Mouse (Mus musculus) cerebellum, adult 2 months (tissue): ENCODE measurements around the gene Tenm2. TPM values are rescaled to one million over a fixed set of nuclear protein-coding genes. Genes with fewer than 3 reads are reported as not detected.

Source experiments
- DNase-seq, 2 experiments: peaks; one replicate each; pipeline ENCODE4 v3.0.0; 2021
- H3K27ac ChIP-seq: fragments of 200-500 bp; 2 replicates; pipeline ENCODE4 v1.5.1; 2012; ENCODE audit warnings: low read length, control low read depth, inconsistent platforms; ENCODE audit not compliant: insufficient read depth
- H3K27me3 ChIP-seq: fragments of 200-500 bp; 2 replicates; pipeline ENCODE4 v1.6.1; 2012; ENCODE audit warnings: inconsistent platforms, mild to moderate bottlenecking, low read length, moderate library complexity; ENCODE audit not compliant: control insufficient read depth, insufficient read depth
- H3K4me1 ChIP-seq: fragments of 200-500 bp; 2 replicates; pipeline ENCODE4 v1.6.1; 2011; ENCODE audit warnings: low read length; ENCODE audit not compliant: control insufficient read depth, insufficient read depth
- H3K4me3 ChIP-seq: fragments of 200-500 bp; replicated peaks from 2 replicates; pipeline ENCODE3; 2011; ENCODE audit warnings: mild to moderate bottlenecking, low read depth, low read length, control low read depth; ENCODE audit not compliant: insufficient read depth
- CTCF ChIP-seq: fragments of 200-500 bp; IDR thresholded peaks from 2 replicates; pipeline ENCODE4 v1.5.1; 2011; ENCODE audit warnings: low read depth, mild to moderate bottlenecking, control low read depth, low read length, moderate library complexity, borderline replicate concordance; ENCODE audit not compliant: insufficient read depth
- POLR2A ChIP-seq: fragments of 200-500 bp; IDR thresholded peaks from 2 replicates; pipeline ENCODE4 v1.6.1; 2011; ENCODE audit warnings: low read length, control low read depth, borderline replicate concordance; ENCODE audit not compliant: insufficient read depth
- WGBS: fragments of 180-500 bp; shearing (Covaris S2); methylation state at CpG from one replicate; pipeline ENCODE4 v1.1.7; 2018; 5-methylcytosine and 5-hydroxymethylcytosine counted together
- polyA plus RNA-seq: library from polyadenylated mRNA; depleted of rRNA; stranded (reverse); fragments of >200 nt; gene quantifications from 2 replicates; pipeline ENCODE4 v1.2.3, GENCODE M21; 2012

Tenm2 gene
- polyA plus RNA-seq, 1 experiment: 9.1 TPM

- Histone ChIP-seq H3K27ac (no peak overlapping the region), H3K27me3 (no peaks in the 10 kb centered on the region), H3K4me1 (no peaks in the 10 kb centered on the region), H3K4me3 (no peak overlapping the region)
- DNase-seq: no peak
- 93% methylated on average over 10 of the region's 10 CpGs for WGBS
- no peak for TF ChIP-seq CTCF
- TF ChIP-seq POLR2A: no peak
Measured at GRCm38 (mm10) chr11:37226943-37227342, 8.8 kb downstream of the Tenm2 start.

- WGBS: 92% methylated on average over 2 of the region's 2 CpGs
- Histone ChIP-seq H3K4me1 (no peaks in the 10 kb centered on the region), H3K4me3 (no peak overlapping the region), H3K27ac (no peak overlapping the region), H3K27me3 (no peaks in the 10 kb centered on the region)
- TF ChIP-seq POLR2A: no peak
- TF ChIP-seq CTCF: no peak
- DNase-seq: no peak
Measured at GRCm38 (mm10) chr11:37222737-37223136, 13.0 kb downstream of the Tenm2 start.

GRCm38 (mm10) chr11:37222056-37222455 lies 13.7 kb downstream of the Tenm2 start:
- TF ChIP-seq POLR2A (no peak), CTCF (no peak)
- Histone ChIP-seq H3K4me1 (no peaks in the 10 kb centered on the region), H3K4me3 (no peak overlapping the region), H3K27ac (no peak overlapping the region), H3K27me3 (no peaks in the 10 kb centered on the region)
- peak in 1 of 2 experiments; percentile 31 for DNase-seq
- 33% methylated on average over 2 of the region's 2 CpGs for WGBS

- DNase-seq: no peak
- no peaks in the 10 kb centered on the region for H3K27me3 ChIP-seq
- 85% methylated on average over 6 of the region's 6 CpGs for WGBS
- H3K4me1 ChIP-seq: no peaks in the 10 kb centered on the region
- H3K27ac ChIP-seq: no peak overlapping the region
- no peak for TF ChIP-seq POLR2A
- no peak for TF ChIP-seq CTCF
- no peak overlapping the region for H3K4me3 ChIP-seq
Measured at GRCm38 (mm10) chr11:37220921-37221320, 14.8 kb downstream of the Tenm2 start.

- Histone ChIP-seq H3K4me1 (no peaks in the 10 kb centered on the region), H3K27ac (no peak overlapping the region), H3K4me3 (no peak overlapping the region), H3K27me3 (no peaks in the 10 kb centered on the region)
- DNase-seq: peak; percentile 20 to 41
- TF ChIP-seq CTCF (peak; percentile 50; the same call in 1 of the 2 replicates), POLR2A (no peak)
- 26% methylated on average over 3 of the region's 3 CpGs for WGBS
Measured at GRCm38 (mm10) chr11:37186132-37186531, 49.6 kb downstream of the Tenm2 start.

- 94% methylated on average over 6 of the region's 6 CpGs for WGBS
- DNase-seq: no peak
- Histone ChIP-seq H3K4me3 (no peak overlapping the region), H3K27me3 (no peaks in the 10 kb centered on the region), H3K27ac (no peak overlapping the region), H3K4me1 (no peaks in the 10 kb centered on the region)
- TF ChIP-seq POLR2A (no peak), CTCF (no peak)
Measured at GRCm38 (mm10) chr11:37177426-37177825, 58.3 kb downstream of the Tenm2 start.

GRCm38 (mm10) chr11:37153933-37154880 lies 81.6 kb downstream of the Tenm2 start:
- no peak overlapping the region for H3K4me3 ChIP-seq
- H3K27me3 ChIP-seq: no peaks in the 10 kb centered on the region
- DNase-seq: peak in 1 of 2 experiments; percentile 5
- H3K4me1 ChIP-seq: no peaks in the 10 kb centered on the region
- no peak overlapping the region for H3K27ac ChIP-seq
- TF ChIP-seq CTCF (no peak), POLR2A (no peak)
- WGBS: 50% methylated on average over 13 of the region's 13 CpGs

- no peak for DNase-seq
- no peak for TF ChIP-seq POLR2A
- TF ChIP-seq CTCF: no peak
- no peak overlapping the region for H3K4me3 ChIP-seq
- H3K27me3 ChIP-seq: no peaks in the 10 kb centered on the region
- WGBS: 78% methylated on average over 5 of the region's 5 CpGs
- no peak overlapping the region for H3K27ac ChIP-seq
- H3K4me1 ChIP-seq: no peaks in the 10 kb centered on the region
Measured at GRCm38 (mm10) chr11:37153382-37153781, 82.4 kb downstream of the Tenm2 start.
